Mouse (Mus musculus): Measurements from ENCODE around the gene Cpm.
"Not testable (repeated sequence)": the region's sequence is repeated elsewhere in the genome, so short reads cannot be mapped to it uniquely, and the experiment has no call there.

The Cpm gene

DNA sequence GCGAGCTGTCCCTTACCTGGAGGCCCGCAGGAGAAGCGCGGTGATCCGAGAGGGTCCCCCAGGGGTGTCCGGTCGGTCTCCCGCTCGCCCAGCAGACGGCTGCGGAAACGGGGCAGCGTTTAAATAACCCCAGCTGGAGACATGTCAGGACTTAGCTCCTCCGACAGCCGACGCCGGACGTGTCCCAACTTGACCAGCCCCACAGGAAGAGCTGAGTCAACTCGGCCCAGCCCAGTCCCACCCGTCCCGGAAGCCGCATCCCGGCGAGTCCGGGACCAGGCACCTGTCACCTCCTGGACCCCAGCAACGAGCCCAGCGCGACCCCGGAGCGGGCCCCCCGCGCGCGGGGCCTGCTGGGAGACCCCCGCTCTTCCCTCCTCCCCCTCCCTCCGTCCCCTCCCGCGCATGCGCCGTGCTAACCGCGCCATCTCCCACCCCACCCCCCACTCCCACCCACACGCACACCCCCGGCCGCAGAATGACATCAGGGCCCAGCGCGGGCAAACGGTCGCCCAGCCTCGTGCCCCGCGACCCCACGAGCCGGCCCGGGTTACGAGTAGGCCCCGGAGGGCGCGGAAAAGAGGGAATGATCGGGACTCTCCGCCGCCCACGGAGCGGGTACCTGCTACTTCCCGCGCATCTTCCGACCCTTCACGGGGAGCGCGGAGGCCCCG lies 80.8 kb downstream of the Cpm start:
- peak; percentile 90 for DNase-seq (ENCODE audit: extremely low read depth, insufficient read length, low spot score)

DNA sequence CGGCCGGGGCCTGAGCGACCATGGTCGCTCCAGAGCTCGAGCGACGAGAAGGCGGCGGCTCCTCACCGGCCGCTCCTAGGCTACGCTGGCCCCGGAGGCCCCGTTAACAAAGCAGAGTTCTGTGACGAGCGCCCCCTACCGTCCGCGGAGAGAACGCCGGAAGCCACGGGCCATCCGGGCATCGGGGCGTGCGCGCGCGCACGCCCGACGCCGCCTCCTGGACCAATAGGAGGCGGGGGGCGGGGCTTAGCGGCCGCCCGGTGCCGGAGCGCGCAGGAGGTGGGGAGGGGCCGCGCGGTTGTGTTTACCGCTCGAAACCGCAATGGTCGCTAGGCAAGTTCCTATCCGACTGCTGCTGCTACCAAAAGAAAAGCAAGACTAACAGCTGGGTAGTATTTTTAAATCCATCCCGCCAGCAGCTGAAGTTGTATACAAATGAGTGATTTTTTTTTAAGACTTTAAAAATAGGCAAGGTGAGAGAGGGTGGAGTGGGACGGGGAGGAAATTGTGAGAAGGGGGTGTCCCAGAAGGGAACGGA lies 81.4 kb downstream of the Cpm start, which contains the start of gene Mdm2:
Gene Mdm2, minus strand, starts transcription at position 155 of the 538 bp plus-strand sequence.
- DNase-seq (ENCODE audit: extremely low read depth, insufficient read length, low spot score): peak; percentile 95

DNA sequence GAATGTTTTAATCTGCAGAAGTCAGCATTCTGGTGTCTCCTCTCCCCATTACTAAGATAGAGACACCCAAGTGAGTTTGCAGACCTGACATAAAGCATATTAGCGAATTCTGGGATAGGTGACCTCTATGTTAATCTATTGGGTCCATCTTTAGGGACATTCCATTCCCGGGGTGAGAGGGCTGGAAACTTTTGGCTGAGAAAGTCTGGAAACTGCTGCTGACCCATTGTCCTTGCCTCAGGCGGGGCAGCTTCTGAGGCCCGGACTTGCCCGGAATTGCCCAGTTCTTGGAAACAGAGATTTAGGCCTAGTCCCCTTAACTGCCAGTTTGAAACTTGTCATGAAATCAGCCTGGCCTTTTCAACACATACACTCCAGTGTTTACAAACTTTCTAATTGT lies 82.1 kb downstream of the Cpm start:
- DNase-seq (ENCODE audit: extremely low read depth, insufficient read length, low spot score): no peak

DNA sequence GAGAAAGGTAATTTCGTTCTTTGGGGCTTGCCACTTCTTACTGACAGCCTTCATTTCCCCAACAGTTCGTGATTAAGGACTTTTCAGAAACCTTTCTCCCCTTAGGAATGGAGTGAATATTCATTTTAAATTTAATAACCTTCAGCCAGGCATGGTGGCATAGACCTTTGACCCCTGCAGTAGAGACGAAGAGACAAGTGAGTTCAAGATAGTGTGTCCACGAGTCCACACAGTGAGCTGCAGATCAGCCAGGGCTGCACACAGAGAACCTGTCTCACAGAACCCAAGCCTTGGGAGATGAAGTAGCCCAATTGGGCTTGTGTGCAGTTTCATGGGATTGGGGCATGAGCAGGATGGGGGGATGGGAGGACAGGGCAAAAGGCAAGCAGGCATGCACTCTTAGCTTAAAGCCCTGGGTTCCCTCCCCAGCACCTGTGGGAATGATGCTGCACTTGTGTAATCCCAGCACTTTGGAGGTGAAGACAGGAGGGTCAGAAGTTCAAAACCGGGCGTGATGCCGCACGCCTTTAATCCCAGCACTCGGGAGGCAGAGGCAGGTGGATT lies 83.0 kb downstream of the Cpm start:
- no peak for DNase-seq (ENCODE audit: extremely low read depth, insufficient read length, low spot score)

DNA sequence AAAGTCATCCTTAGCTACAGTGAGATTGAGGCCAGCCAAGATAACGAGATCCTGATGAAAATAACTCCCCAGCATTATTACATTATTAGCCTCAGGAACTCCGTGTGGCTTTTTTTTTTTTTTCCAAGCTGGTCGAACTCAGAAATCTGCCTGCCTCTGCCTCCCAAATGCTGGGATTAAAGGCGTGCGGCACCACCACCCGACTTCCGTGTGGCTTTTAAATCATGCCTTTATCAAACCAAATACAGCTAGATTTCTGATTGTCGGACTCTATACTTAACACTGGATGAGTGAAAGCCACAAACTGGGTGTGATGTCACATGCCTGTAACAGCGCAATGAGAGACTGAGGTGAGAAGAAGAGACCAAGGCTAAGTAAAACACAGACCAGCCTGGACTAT lies 83.6 kb downstream of the Cpm start:
- no peak for DNase-seq (ENCODE audit: extremely low read depth, insufficient read length, low spot score)

DNA sequence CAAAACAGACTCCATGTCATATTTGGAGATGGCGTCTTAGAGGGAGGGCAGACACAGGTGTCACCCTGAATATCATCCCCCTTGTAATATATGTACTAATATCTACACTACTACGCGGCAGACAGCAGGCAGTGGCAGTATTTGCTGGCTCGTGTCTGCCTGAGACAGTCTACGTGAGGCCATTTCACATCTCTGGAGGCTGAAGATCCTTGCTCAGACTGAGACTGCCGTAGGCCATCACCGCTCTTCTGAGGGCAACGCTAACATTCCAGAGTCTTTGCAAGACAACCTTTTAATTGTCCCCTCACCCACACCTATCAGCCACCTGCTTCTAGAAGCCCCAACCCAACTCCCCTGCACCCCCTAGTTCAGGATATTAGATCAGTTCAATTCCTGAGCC lies 84.2 kb downstream of the Cpm start:
- DNase-seq (ENCODE audit: extremely low read depth, insufficient read length, low spot score): no peak

DNA sequence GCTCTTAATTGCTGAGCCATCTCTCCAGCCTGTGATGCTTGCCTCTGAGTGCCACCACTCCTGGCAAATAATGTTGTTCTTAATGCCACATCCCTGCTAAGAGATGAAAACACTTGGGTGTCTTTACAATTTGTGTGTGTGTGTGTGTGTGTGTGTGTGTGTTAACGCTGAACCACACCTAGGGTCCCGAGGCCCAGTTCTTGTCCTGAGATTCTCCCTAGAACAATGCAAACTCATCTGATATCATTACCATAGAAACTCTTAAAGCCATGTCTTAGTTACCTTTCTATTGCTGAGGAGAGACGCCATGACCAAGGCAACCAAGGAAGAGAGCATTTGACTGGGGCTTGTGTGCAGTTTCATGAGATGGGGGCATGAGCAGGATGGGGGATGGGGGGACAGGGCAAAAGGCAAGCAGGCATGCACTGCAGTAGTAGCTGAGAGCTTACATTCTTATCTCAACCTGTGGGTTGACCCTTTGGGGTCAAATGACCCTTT lies 84.8 kb downstream of the Cpm start:
- no peak for DNase-seq (ENCODE audit: extremely low read depth, insufficient read length, low spot score)

DNA sequence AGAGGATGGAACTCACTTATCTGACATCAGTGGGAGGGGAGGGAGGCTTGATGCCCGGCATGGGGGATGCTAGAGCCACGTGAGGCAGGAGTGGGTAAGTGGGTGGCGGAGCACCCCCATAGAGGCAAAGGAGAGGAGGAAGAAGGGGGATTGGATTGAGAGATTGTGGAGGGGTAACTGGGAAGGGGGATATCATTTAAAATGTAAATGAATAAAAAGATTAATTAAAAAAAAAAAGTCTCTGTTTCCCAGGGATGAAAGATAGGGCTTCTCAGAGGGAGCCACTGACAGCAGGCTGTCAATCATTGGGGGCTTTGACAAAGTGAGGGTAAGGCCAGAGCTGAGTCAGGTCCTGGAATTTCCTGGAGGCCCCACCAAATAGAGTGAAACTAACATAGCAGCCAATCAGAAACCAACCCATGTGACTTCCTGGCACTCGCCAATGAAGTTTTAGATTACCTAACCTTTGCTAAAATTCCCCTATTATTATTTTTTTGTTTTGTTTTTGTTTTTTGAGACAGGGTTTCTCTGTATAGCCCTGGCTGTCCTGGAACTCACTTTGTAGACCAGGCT lies 85.7 kb downstream of the Cpm start:
- DNase-seq (ENCODE audit: extremely low read depth, insufficient read length, low spot score): no peak

DNA sequence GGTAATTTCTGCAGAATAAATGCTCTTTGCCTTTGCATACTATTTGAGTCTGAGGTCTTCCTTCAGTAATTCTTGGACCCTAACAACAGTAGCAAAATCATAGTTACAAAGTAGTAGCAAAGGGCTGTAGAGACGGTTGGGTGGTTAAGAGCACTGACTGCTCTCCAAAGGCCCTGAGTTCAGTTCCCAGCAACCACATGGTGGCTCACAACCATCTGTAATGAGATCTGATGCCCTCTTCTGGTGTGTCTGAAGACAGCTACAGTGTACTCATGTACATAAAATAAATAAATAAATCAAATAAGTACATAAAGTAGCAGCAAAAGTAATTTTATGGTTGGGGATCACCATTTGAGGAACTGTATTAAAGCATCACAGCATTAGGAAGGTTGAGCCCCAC lies 86.4 kb downstream of the Cpm start:
- DNase-seq (ENCODE audit: extremely low read depth, insufficient read length, low spot score): not testable (repeated sequence)

DNA sequence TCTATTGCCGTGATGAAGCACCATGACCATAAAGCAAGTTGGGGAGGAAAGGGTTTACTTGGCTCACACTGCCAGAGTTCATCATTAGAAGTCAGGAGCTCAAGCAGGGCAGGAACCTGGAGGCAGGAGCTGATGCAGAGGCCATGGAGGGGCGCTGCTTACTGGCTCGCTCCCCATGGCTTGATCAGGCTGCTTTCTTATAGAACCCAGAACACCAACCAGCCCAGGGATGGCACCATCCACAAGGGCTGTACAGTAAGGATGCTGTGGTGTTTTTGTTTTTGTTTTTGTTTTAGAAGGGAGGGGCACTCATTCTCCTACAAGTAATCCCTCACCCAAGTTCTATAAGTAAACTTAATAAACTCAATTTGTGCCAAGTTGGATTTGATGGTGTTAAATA lies 87.4 kb downstream of the Cpm start:
- no peak for DNase-seq (ENCODE audit: extremely low read depth, insufficient read length, low spot score)

DNA sequence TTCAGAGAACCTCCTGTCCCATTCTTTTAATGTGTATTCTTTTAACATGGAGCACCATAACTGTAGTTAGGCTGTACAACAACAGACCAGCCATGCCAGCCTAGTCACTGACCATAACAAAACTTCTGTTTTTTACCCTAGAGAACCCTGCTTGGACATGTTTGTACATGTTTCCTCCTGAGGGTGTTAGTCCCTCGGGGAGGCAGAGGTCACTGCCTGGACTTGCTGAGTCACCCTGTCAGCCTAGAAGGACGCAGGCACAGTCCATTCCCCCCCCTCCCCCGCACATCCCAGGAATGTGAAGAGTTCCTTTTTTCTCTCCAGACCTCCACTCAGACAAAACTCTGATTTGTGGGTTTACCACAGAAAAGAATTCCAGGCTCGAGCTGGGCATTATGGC lies 88.3 kb downstream of the Cpm start:
- DNase-seq (ENCODE audit: extremely low read depth, insufficient read length, low spot score): peak; percentile 75

DNA sequence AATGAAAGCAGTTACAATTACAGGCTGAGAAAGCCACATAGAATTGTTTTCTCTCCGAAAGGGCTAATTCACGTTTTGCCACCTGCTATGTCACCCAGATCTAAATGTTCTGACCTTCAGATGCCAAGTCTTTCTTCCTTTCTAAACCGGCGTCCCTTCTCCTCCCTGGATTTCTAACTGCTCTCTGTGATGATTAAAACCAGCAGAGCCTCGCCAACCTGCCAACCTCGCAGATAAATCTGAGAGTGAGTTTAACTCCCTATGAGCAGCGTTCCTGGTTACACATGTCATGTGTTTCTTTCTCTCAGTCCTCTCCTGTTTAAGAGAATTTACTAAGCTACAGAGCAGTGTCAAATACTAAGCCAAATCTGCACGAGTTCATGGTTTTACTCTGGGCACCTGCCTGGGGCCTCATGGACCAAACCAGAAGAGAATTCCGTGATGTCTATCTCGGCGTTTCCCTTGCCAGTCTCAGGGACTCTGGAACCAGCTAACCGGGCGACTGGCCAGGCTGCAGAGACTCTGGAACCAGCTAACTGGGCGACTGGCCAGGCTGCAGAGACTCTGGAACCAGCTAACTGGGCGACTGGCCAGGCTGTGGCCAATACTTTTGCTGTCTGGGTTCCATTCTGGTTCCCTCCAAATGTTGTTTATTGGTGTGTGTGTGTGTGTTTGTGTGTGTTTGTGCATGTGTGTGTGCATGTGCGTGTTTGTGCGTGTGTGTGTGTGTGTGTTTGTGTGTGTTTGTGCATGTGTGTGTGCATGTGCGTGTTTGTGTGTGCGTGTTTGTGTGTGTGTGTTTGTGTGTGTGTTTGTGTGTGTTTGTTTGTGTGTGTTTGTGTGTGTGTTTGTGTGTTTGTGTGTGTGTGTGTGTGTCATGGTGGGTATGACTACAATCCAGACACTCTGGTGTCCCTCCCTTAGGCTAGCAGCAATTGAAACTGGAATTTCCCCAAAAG lies 89.1 kb downstream of the Cpm start:
- DNase-seq (ENCODE audit: extremely low read depth, insufficient read length, low spot score): peak; percentile 50

DNA sequence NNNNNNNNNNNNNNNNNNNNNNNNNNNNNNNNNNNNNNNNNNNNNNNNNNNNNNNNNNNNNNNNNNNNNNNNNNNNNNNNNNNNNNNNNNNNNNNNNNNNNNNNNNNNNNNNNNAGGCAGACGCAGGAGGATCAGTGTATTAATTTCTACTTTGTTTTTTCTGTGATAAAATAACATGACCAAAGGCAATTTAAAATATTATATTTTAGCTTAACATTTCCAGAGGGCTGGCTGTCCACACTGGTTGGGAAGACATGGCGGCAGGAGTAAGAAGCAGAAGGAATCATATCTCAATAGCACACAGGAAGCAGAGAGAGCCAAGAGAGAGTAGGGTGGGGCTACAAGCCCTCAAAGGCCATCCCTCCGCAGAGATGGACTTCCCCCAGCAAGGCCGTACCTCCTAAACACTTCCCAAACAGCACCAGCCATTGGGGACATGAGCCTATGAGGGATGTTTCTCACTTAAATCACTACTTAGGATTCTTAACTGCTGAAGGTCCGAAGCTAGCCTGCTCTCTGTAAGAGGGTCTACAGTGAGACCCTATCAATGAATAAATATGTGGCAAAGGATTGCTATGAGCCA lies 94.9 kb downstream of the Cpm start:
- no peak for DNase-seq (ENCODE audit: extremely low read depth, insufficient read length, low spot score)

DNA sequence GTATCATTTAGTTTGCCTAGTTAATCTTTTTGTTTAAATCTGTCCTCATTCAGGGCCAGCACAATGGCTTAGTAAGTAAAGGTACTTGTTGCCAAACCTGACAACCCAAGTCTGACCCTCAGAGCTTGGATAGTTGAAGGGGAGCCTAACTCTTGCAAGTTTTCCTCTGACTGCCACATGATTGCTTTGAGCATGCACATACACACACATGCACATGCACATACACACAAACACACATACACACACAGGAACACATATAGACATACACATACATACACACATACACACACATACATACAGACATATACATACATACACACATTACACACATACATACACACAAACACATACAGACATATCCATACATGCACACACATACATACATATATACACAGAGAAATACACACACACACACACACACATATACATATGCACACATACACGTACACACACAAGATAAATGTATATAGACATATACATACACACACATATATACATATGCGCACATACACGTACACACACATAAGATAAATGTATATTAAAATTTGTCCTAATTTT lies 95.6 kb downstream of the Cpm start:
- no peak for DNase-seq (ENCODE audit: extremely low read depth, insufficient read length, low spot score)

DNA sequence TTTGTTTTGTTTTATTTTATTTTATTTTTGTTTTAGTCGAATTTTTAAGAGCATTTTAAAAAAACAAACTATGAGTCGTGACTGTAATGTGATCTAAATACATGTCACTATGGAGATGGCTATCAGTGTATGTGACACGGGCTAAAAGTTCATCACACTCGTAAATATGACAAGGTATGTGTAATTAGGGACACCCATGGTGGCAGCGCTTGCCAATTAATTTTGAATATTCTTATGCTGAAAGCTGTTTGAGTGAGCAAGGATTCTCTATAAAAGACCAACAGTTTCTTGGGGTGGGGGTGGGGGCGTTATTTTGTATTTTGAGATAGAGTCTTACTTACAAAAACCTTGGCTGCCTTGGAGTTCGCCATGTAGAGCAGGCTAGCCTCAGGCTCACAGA lies 96.4 kb downstream of the Cpm start:
- no peak for DNase-seq (ENCODE audit: extremely low read depth, insufficient read length, low spot score)

DNA sequence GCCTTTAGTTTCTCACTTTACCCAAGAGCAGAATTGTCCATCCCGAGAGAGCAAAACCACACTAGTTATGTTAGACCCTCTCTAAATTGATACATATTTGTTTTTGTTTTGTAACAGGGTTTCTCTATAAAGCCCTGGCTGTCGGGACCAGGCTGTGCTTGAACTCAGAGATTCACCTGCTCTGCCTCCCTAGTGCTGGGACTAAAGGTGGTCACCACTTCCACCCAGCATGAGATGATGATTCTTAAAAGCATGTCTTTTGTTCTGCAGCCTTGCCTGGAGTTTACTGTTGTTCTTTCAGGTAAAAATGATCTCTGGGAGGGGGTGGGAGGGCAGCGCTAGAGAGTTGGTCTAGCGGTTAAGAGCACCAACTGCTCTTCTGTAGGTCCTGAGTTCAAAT lies 97.0 kb downstream of the Cpm start:
- no peak for DNase-seq (ENCODE audit: extremely low read depth, insufficient read length, low spot score)

DNA sequence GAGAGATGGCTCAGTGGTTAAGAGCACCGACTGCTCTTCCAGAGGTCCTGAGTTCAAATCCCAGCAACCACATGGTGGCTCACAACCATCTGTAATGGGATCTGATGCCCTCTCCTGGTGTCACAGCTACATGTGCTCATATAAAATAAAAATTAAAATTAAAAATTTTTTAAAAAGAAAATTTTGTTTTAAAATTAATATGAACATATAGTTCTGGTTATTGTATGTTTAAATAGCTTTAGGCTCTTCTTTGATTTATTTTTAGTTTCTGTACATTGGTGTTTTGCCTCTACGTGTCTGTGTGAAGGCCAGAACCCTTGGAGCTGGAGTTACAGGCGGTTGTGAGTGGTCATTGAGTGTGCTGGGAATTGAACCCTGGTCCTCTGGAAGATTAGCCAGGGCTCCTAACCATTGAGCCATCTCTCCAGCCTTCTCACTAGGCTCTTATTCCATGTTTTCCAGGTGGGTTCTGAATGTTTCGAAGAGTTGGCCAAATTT lies 97.6 kb downstream of the Cpm start:
- no peak for DNase-seq (ENCODE audit: extremely low read depth, insufficient read length, low spot score)

DNA sequence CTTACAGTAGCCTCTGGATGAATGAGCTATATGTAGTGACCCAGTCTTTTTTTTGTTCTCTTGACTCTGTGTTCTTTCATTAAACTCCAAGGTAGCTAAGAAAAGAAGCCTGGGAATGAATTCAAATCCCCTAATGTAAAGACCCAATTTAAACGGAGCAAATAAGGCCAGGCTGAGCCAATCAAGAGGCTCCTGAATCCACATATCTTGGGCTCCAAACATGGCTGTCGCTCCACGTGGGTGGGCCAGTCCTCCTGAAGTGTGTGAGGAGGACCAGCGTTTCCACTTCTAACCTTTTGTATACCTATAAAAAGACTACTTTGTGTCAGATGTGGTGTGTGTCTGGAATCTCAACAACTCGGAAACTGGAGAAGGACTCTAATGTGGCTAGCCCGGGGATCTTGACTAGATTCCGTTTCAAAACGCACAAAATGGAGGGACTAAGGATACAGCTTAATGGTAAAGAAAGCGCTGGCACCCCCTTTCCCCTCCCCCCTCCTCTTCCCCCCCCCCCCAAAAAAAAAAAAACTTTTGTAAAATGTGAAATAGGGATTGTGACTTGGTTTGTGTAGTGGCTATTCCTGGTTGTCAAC lies 98.3 kb downstream of the Cpm start:
- DNase-seq (ENCODE audit: extremely low read depth, insufficient read length, low spot score): no peak

DNA sequence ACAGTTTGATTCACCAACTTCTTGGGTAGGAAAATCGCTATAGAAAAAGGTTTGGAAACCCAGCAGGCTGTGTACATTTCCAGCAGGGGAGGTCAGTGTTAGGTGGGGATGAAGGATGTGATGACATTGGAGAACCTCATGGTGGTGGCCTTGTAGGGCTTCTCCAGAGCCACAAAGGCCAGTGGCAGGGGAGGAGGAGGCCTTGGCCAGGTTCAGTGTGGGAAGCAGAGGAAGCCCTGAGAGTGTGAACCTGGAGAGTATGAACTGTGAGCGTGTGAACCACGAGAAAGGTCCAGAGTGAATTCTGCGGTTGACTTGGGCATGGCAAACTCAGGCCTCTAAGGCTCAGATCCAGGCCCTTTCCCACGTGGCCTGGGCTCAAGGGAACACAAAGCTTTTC lies 99.3 kb downstream of the Cpm start:
- no peak for DNase-seq (ENCODE audit: extremely low read depth, insufficient read length, low spot score)

Measured in 3134 (cell line).